Mouse (Mus musculus) ES-Bruce4 (cell line): ENCODE measurements around the gene Gm20431.

Source experiments
- CTCF ChIP-seq: IDR thresholded peaks from one replicate; pipeline ENCODE4 v1.8.1; 2011; ENCODE audit warnings: low read depth, low read length
- EP300 ChIP-seq: IDR thresholded peaks from 2 replicates; pipeline ENCODE4 v1.6.1; 2011; ENCODE audit warnings: low read depth, low read length; ENCODE audit not compliant: insufficient read depth

GRCm38 (mm10) chr2:167568112-167568511, 93.2 kb downstream of the Gm20431 start:
- no peak for TF ChIP-seq CTCF
- no peak for TF ChIP-seq EP300
